Mouse (Mus musculus): ENCODE results near the gene Siah2. TPM values are rescaled to one million over a fixed set of nuclear protein-coding genes. Genes with fewer than 3 reads are reported as not detected.
A peak's percentile ranks its signal among the peaks of the same experiment; 100 is the strongest.

Gene Siah2
- polyA plus RNA-seq, 1 experiment, result 31.2 TPM

GRCm38 (mm10) chr3:58680943-58681637, 11.1 kb downstream of the Siah2 start:
- Histone ChIP-seq H3K27me3 (ENCODE audit: control insufficient read depth, insufficient read depth, insufficient read length) (no peaks in the 10 kb centered on the region), H3K79me2 (ENCODE audit: control insufficient read depth, insufficient read depth) (peaks cover 100% of the 10 kb centered on the region)
- TF ChIP-seq MYOD1 (IDR thresholded peaks at IDR 0.05; ENCODE audit: control insufficient read depth in 1 of 3, insufficient read length in 2 of 3, low read depth in 2 of 3) (no peak), E2F4 (IDR thresholded peaks at IDR 0.05; ENCODE audit: insufficient read depth) (no peak), POLR2AphosphoS2 (IDR thresholded peaks at IDR 0.05; ENCODE audit: insufficient read length, low read depth) (no peak), USF1 (IDR thresholded peaks at IDR 0.05; ENCODE audit: low read depth) (no peak), REST (IDR thresholded peaks at IDR 0.05; ENCODE audit: insufficient read depth, insufficient read length) (no peak), MYOG (IDR thresholded peaks at IDR 0.05; ENCODE audit: control insufficient read depth in 1 of 3, insufficient read depth in 1 of 3, insufficient read length in 2 of 3, low read depth in 2 of 3) (no peak), TCF12 (IDR thresholded peaks at IDR 0.05; ENCODE audit: insufficient read depth, poor library complexity, severe bottlenecking) (no peak), POLR2A (IDR thresholded peaks at IDR 0.05; ENCODE audit: insufficient read length, low read depth) (no peak), CEBPB (IDR thresholded peaks at IDR 0.05; ENCODE audit: insufficient read depth, poor library complexity, severe bottlenecking) (no peak)

GRCm38 (mm10) chr3:58679996-58680395, 12.2 kb downstream of the Siah2 start:
- no peak for TF ChIP-seq SRF (IDR thresholded peaks at IDR 0.05; ENCODE audit: control insufficient read depth, insufficient read length, low read depth)
- Histone ChIP-seq H3K79me2 (ENCODE audit: control insufficient read depth, insufficient read depth) (peaks cover 99% of the 10 kb centered on the region), H3K4me3 (no peak overlapping the region), H3ac (ENCODE audit: control insufficient read depth, insufficient read length) (no peak overlapping the region), H3K27me3 (ENCODE audit: control insufficient read depth, insufficient read depth, insufficient read length) (no peaks in the 10 kb centered on the region), H3K4me2 (ENCODE audit: low read depth) (no peak overlapping the region), H3K36me3 (ENCODE audit: control insufficient read depth, insufficient read depth) (peaks cover 16% of the 10 kb centered on the region)

More at GRCm38 (mm10) chr3:58680943-58681637, 11.1 kb downstream of the Siah2 start:
- Histone ChIP-seq H3K4me3 (no peak overlapping the region), H3K4me2 (ENCODE audit: low read depth) (no peak overlapping the region), H3ac (ENCODE audit: control insufficient read depth, insufficient read length) (no peak overlapping the region), H3K36me3 (ENCODE audit: control insufficient read depth, insufficient read depth) (peaks cover 7% of the 10 kb centered on the region)

- Histone ChIP-seq H3K4me2 (ENCODE audit: low read depth) (peak overlapping the region; percentile 43), H3K4me3 (no peak overlapping the region), H3K27me3 (ENCODE audit: control insufficient read depth, insufficient read depth, insufficient read length) (no peaks in the 10 kb centered on the region), H3ac (ENCODE audit: control insufficient read depth, insufficient read length) (no peak overlapping the region), H3K79me2 (ENCODE audit: control insufficient read depth, insufficient read depth) (peaks cover 89% of the 10 kb centered on the region), H3K36me3 (ENCODE audit: control insufficient read depth, insufficient read depth) (peaks cover 24% of the 10 kb centered on the region)
- TF ChIP-seq USF1 (IDR thresholded peaks at IDR 0.05; ENCODE audit: low read depth) (no peak), TCF3 (IDR thresholded peaks at IDR 0.05; ENCODE audit: insufficient read length, low read depth) (no peak)
Observed at GRCm38 (mm10) chr3:58678905-58679304, 13.3 kb downstream of the Siah2 start.

- H3K4me3 ChIP-seq, result no peak overlapping the region
- peaks cover 27% of the 10 kb centered on the region for H3K36me3 ChIP-seq (ENCODE audit: control insufficient read depth, insufficient read depth)
- no peak overlapping the region for H3ac ChIP-seq (ENCODE audit: control insufficient read depth, insufficient read length)
- H3K4me2 ChIP-seq (ENCODE audit: low read depth), result peak overlapping the region; percentile 20
- TF ChIP-seq E2F4 (IDR thresholded peaks at IDR 0.05; ENCODE audit: insufficient read depth) (no peak), USF1 (IDR thresholded peaks at IDR 0.05; ENCODE audit: low read depth) (no peak), POLR2AphosphoS2 (IDR thresholded peaks at IDR 0.05; ENCODE audit: insufficient read length, low read depth) (no peak), MAX (IDR thresholded peaks at IDR 0.05; ENCODE audit: low read depth) (no peak), CEBPB (IDR thresholded peaks at IDR 0.05; ENCODE audit: insufficient read depth, poor library complexity, severe bottlenecking) (no peak), MYOD1 (IDR thresholded peaks at IDR 0.05; ENCODE audit: control insufficient read depth in 1 of 3, insufficient read length in 2 of 3, low read depth in 2 of 3) (no peak), POLR2A (IDR thresholded peaks at IDR 0.05; ENCODE audit: insufficient read length, low read depth) (no peak), TCF12 (IDR thresholded peaks at IDR 0.05; ENCODE audit: insufficient read depth, poor library complexity, severe bottlenecking) (no peak), SRF (IDR thresholded peaks at IDR 0.05; ENCODE audit: control insufficient read depth, insufficient read length, low read depth) (no peak), REST (IDR thresholded peaks at IDR 0.05; ENCODE audit: insufficient read depth, insufficient read length) (no peak), TCF3 (IDR thresholded peaks at IDR 0.05; ENCODE audit: insufficient read length, low read depth) (no peak), MYOG (IDR thresholded peaks at IDR 0.05; ENCODE audit: control insufficient read depth in 1 of 3, insufficient read depth in 1 of 3, insufficient read length in 2 of 3, low read depth in 2 of 3) (no peak)
- H3K79me2 ChIP-seq (ENCODE audit: control insufficient read depth, insufficient read depth), result peaks cover 84% of the 10 kb centered on the region
- H3K27me3 ChIP-seq (ENCODE audit: control insufficient read depth, insufficient read depth, insufficient read length), result no peaks in the 10 kb centered on the region
Observed at GRCm38 (mm10) chr3:58678384-58678783, 13.8 kb downstream of the Siah2 start.

GRCm38 (mm10) chr3:58677615-58678014, 14.6 kb downstream of the Siah2 start:
- peak overlapping the region; percentile 26 for H3K4me2 ChIP-seq (ENCODE audit: low read depth)
- H3K4me3 ChIP-seq, result no peak overlapping the region
- H3K27me3 ChIP-seq (ENCODE audit: control insufficient read depth, insufficient read depth, insufficient read length), result no peaks in the 10 kb centered on the region
- H3K79me2 ChIP-seq (ENCODE audit: control insufficient read depth, insufficient read depth), result peaks cover 76% of the 10 kb centered on the region
- H3ac ChIP-seq (ENCODE audit: control insufficient read depth, insufficient read length), result no peak overlapping the region
- TF ChIP-seq USF1 (IDR thresholded peaks at IDR 0.05; ENCODE audit: low read depth) (no peak), MYOD1 (IDR thresholded peaks at IDR 0.05; ENCODE audit: control insufficient read depth in 1 of 3, insufficient read length in 2 of 3, low read depth in 2 of 3) (peak; percentile 42 to 75 (median 54)), TCF12 (IDR thresholded peaks at IDR 0.05; ENCODE audit: insufficient read depth, poor library complexity, severe bottlenecking) (no peak), E2F4 (IDR thresholded peaks at IDR 0.05; ENCODE audit: insufficient read depth) (no peak), POLR2AphosphoS2 (IDR thresholded peaks at IDR 0.05; ENCODE audit: insufficient read length, low read depth) (no peak), MYOG (IDR thresholded peaks at IDR 0.05; ENCODE audit: control insufficient read depth in 1 of 3, insufficient read depth in 1 of 3, insufficient read length in 2 of 3, low read depth in 2 of 3) (peak in 2 of 3 experiments; percentile 56 to 71)
- H3K36me3 ChIP-seq (ENCODE audit: control insufficient read depth, insufficient read depth), result peaks cover 27% of the 10 kb centered on the region

Data from myocyte (in vitro differentiated cells).